Comparison of ENCODE assay signal across 8 mouse cellular contexts in the genomic region with DNA sequence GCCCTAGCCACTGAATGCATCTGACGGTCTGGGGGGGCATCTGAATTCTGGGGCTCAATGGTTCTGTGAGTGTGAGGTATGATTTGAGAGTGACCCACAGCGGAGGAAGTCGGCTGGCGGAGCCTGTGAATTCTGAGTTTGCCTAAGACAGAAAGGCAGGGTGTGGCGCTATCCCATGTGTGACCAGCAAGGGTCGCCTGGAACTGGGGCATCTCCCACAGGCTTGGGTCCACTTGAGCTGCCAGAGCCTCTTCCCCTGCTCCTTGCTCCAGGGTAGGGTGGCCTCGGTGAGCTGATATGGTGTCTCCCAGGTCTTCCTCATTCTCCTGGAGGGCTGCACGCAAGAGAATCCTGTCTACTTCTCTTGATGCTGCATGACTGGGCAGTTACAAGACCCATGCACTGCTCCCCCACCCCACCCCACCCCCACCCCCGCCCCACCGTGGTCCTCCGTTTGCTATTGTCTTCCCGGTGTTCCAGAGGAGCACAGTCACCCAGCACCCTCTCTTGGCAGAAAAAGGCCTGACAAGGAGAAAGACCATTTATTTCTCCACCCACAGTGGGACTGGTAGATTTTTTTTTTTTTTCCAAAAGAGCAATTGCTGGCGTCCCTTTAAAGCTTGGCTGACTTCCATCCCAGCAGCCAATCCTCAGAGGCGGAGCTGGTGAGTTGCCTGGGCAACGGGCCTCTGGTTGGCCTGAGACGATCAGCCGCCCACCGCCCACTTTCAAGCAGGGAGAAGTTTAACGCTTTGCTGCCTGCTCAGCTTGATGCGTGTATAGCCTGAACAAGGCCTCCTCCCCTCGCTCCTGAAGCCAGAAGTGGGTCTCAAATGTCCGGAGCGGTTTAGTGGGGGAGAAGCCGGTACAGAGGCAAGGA. TPM values are rescaled to one million over a fixed set of nuclear protein-coding genes. Genes with fewer than 3 reads are reported as not detected.
DNase-seq lines count a peak whose midpoint lies in the region; ATAC-seq and TF ChIP-seq lines count a peak whose summit lies in the region.

No protein-coding gene starts in this region.

- H3K4me3 ChIP-seq in embryonic facial prominence, embryonic 15.5 days (replicated peaks) = peak overlapping the region; percentile 36
- H3K4me3 ChIP-seq in heart, embryonic 13.5 days = peak overlapping the region; percentile 50
- H3K4me3 ChIP-seq in kidney, embryonic 15.5 days (replicated peaks) = peak overlapping the region; percentile 41
- H3K4me3 ChIP-seq in limb, embryonic 14.5 days (replicated peaks; ENCODE audit: low read length) = peak overlapping the region; percentile 32
- no peak overlapping the region for H3K4me3 ChIP-seq in midbrain, postnatal 0 days (ENCODE audit: low read depth, low read length)
- peak overlapping the region; percentile 33 for H3K4me3 ChIP-seq in stomach, embryonic 16.5 days (replicated peaks; ENCODE audit: low read length)

- H3K27me3 ChIP-seq in embryonic facial prominence, embryonic 15.5 days = peaks cover 22% of the 10 kb centered on the region
- H3K27me3 ChIP-seq in heart, embryonic 13.5 days (replicated peaks) = peaks cover 79% of the 10 kb centered on the region
- H3K27me3 ChIP-seq in kidney, embryonic 15.5 days = peaks cover 32% of the 10 kb centered on the region; the same call in 1 of the 2 replicates
- peaks cover 13% of the 10 kb centered on the region; the same call in 1 of the 2 replicates for H3K27me3 ChIP-seq in limb, embryonic 14.5 days (ENCODE audit: control insufficient read depth, insufficient read depth, low read length)
- no peaks in the 10 kb centered on the region for H3K27me3 ChIP-seq in midbrain, postnatal 0 days (ENCODE audit: insufficient read depth, low read length)
- peaks cover 12% of the 10 kb centered on the region; the same call in 1 of the 2 replicates for H3K27me3 ChIP-seq in stomach, embryonic 16.5 days (ENCODE audit: control insufficient read depth, insufficient read depth, low read length)

- H3K4me2 ChIP-seq in embryonic facial prominence, embryonic 15.5 days (replicated peaks) = peak overlapping the region; percentile 56
- H3K4me2 ChIP-seq in heart, embryonic 13.5 days = peak overlapping the region; percentile 74
- H3K4me2 ChIP-seq in kidney, embryonic 15.5 days = peak overlapping the region; percentile 72
- peak overlapping the region; percentile 65 for H3K4me2 ChIP-seq in limb, embryonic 14.5 days (replicated peaks; ENCODE audit: low read depth, low read length, severe bottlenecking)
- H3K4me2 ChIP-seq in midbrain, postnatal 0 days (ENCODE audit: low read depth, low read length, poor library complexity, severe bottlenecking) = peak overlapping the region; percentile 38; the same call in 1 of the 2 replicates
- H3K4me2 ChIP-seq in stomach, embryonic 16.5 days (ENCODE audit: low read depth, low read length) = peak overlapping the region; percentile 64

- peak; percentile 35 for DNase-seq in 3T3-L1 (ENCODE audit: low read depth, low spot score)
- peak; percentile 87 to 89 for DNase-seq in adrenal gland, postnatal 36 days
- DNase-seq in limb, embryonic 14.5 days (ENCODE audit: low spot score) = peak; percentile 98
- peak; percentile 99 for DNase-seq in midbrain, postnatal 0 days (ENCODE audit: low spot score)

- peaks cover 14% of the 10 kb centered on the region for H3K4me1 ChIP-seq in embryonic facial prominence, embryonic 15.5 days
- H3K4me1 ChIP-seq in heart, embryonic 13.5 days = peaks cover 12% of the 10 kb centered on the region; the same call in 1 of the 2 replicates
- peaks cover 40% of the 10 kb centered on the region for H3K4me1 ChIP-seq in kidney, embryonic 15.5 days
- peaks cover 6% of the 10 kb centered on the region for H3K4me1 ChIP-seq in limb, embryonic 14.5 days (ENCODE audit: control insufficient read depth, insufficient read depth, low read length)
- H3K4me1 ChIP-seq in midbrain, postnatal 0 days (ENCODE audit: insufficient read depth, low read length) = 0 out of 2 replicates have a peak, but pooled peaks cover 5% of the 10 kb centered on the region
- 0 out of 2 replicates have a peak, but pooled peaks cover 5% of the 10 kb centered on the region for H3K4me1 ChIP-seq in stomach, embryonic 16.5 days (ENCODE audit: control insufficient read depth, insufficient read depth, low read length)

- H3K9me3 ChIP-seq in embryonic facial prominence, embryonic 15.5 days (replicated peaks) = no peaks in the 10 kb centered on the region
- no peaks in the 10 kb centered on the region for H3K9me3 ChIP-seq in heart, embryonic 13.5 days
- H3K9me3 ChIP-seq in kidney, embryonic 15.5 days (replicated peaks) = no peaks in the 10 kb centered on the region
- 0 out of 2 replicates have a peak, but pooled peaks cover under 1% of the 10 kb centered on the region for H3K9me3 ChIP-seq in limb, embryonic 14.5 days (ENCODE audit: control insufficient read depth, low read length)
- no peaks in the 10 kb centered on the region for H3K9me3 ChIP-seq in midbrain, postnatal 0 days (ENCODE audit: low read length)
- H3K9me3 ChIP-seq in stomach, embryonic 16.5 days (replicated peaks; ENCODE audit: control insufficient read depth, low read length) = no peaks in the 10 kb centered on the region

- TF ChIP-seq CTCF in midbrain, postnatal 0 days (IDR thresholded peaks at IDR 0.05) = peak; percentile 66

- no peak for TF ChIP-seq POLR2A in limb, embryonic 14.5 days (IDR thresholded peaks at IDR 0.05; ENCODE audit: borderline replicate concordance, extremely low read depth, insufficient read depth, insufficient read length)

- ATAC-seq in embryonic facial prominence, embryonic 15.5 days (ENCODE audit: insufficient number of reproducible peaks, low FRiP score, low TSS enrichment, low read depth) = peak; percentile 89
- peak; percentile 57 for ATAC-seq in heart, embryonic 13.5 days (ENCODE audit: extremely low read depth, insufficient number of reproducible peaks, low FRiP score, low TSS enrichment)
- ATAC-seq in kidney, embryonic 15.5 days (replicated peaks; ENCODE audit: low FRiP score) = peak; percentile 79
- ATAC-seq in limb, embryonic 14.5 days (ENCODE audit: low FRiP score, low read depth) = peak; percentile 91
- peak; percentile 81 for ATAC-seq in midbrain, postnatal 0 days (ENCODE audit: low FRiP score)
- peak; percentile 86 for ATAC-seq in stomach, embryonic 16.5 days (ENCODE audit: insufficient read depth, low FRiP score)

- no peak overlapping the region for H3K27ac ChIP-seq in embryonic facial prominence, embryonic 15.5 days (replicated peaks)
- no peak overlapping the region for H3K27ac ChIP-seq in heart, embryonic 13.5 days (replicated peaks)
- H3K27ac ChIP-seq in kidney, embryonic 15.5 days = peak overlapping the region; percentile 77
- peak overlapping the region; percentile 43; the same call in 1 of the 2 replicates for H3K27ac ChIP-seq in limb, embryonic 14.5 days (replicated peaks; ENCODE audit: low read depth, low read length)
- peak overlapping the region; percentile 90 for H3K27ac ChIP-seq in midbrain, postnatal 0 days (ENCODE audit: low read depth, low read length)
- H3K27ac ChIP-seq in stomach, embryonic 16.5 days (ENCODE audit: low read length) = peak overlapping the region; percentile 10; the same call in 1 of the 2 replicates

- 4% methylated on average over 24 of the region's 24 CpGs for WGBS in embryonic facial prominence, embryonic 15.5 days
- 2% methylated on average over 24 of the region's 24 CpGs for WGBS in heart, embryonic 13.5 days
- under 1% methylated on average over 24 of the region's 24 CpGs for WGBS in kidney, embryonic 15.5 days
- WGBS in limb, embryonic 14.5 days = 4% methylated on average over 23 of the region's 24 CpGs
- 2% methylated on average over 24 of the region's 24 CpGs for WGBS in midbrain, postnatal 0 days
- WGBS in stomach, embryonic 16.5 days = 2% methylated on average over 24 of the region's 24 CpGs

- H3K36me3 ChIP-seq in embryonic facial prominence, embryonic 15.5 days = no peaks in the 10 kb centered on the region
- no peaks in the 10 kb centered on the region for H3K36me3 ChIP-seq in heart, embryonic 13.5 days
- no peaks in the 10 kb centered on the region for H3K36me3 ChIP-seq in kidney, embryonic 15.5 days
- H3K36me3 ChIP-seq in limb, embryonic 14.5 days (ENCODE audit: control insufficient read depth, insufficient read depth, low read length) = no peaks in the 10 kb centered on the region
- H3K36me3 ChIP-seq in midbrain, postnatal 0 days (ENCODE audit: insufficient read depth, low read length) = peaks cover 21% of the 10 kb centered on the region
- H3K36me3 ChIP-seq in stomach, embryonic 16.5 days (ENCODE audit: control insufficient read depth, insufficient read depth, low read length) = no peaks in the 10 kb centered on the region

- no peak overlapping the region for H3K9ac ChIP-seq in embryonic facial prominence, embryonic 15.5 days
- H3K9ac ChIP-seq in heart, embryonic 13.5 days = peak overlapping the region; percentile 71
- H3K9ac ChIP-seq in kidney, embryonic 15.5 days = 0 out of 2 replicates have a peak overlapping the region, but pooled peaks have one; percentile 8
- peak overlapping the region; percentile 50 for H3K9ac ChIP-seq in limb, embryonic 14.5 days (ENCODE audit: low read depth, low read length, severe bottlenecking)
- H3K9ac ChIP-seq in midbrain, postnatal 0 days (replicated peaks; ENCODE audit: low read length, poor library complexity, severe bottlenecking) = peak overlapping the region; percentile 39; the same call in 1 of the 2 replicates
- H3K9ac ChIP-seq in stomach, embryonic 16.5 days (ENCODE audit: low read length) = peak overlapping the region; percentile 60

RNA-seq across cellular contexts. Expression of a gene that starts 31.3 kb away (rescaled TPM):
- total RNA-seq in adrenal gland, postnatal 36 days (2021) = 10 to 100 TPM; 10.9 to 14.0 TPM
- 1.2 and 1.3 TPM in 2 replicates for polyA plus RNA-seq in embryonic facial prominence, embryonic 15.5 days (2015; fragmentation: Nextera tagmentation; extraction: Ambion mirVana)
- polyA plus RNA-seq in heart, embryonic 13.5 days (2015; fragmentation: Nextera tagmentation; extraction: Ambion mirVana) = 0.13 and 0.37 TPM in 2 replicates
- 0.58 and 0.89 TPM in 2 replicates for polyA plus RNA-seq in kidney, embryonic 15.5 days (2015; fragmentation: Nextera tagmentation; extraction: Ambion mirVana)
- polyA plus RNA-seq in limb, embryonic 14.5 days (2012; rRNA removed) = 0.19 and 0.32 TPM in 2 replicates
- 0.17 and 1.0 TPM in 2 replicates for polyA plus RNA-seq in limb, embryonic 14.5 days (2014; fragmentation: Nextera tagmentation; extraction: Ambion mirVana)
- 18.1 and 24.7 TPM in 2 replicates for total RNA-seq in midbrain, postnatal 0 days (2014; rRNA removed)
- 8.2 and 9.9 TPM in 2 replicates for polyA plus RNA-seq in midbrain, postnatal 0 days (2015; fragmentation: Nextera tagmentation; extraction: Ambion mirVana)
- 0.40 and 0.72 TPM in 2 replicates for polyA plus RNA-seq in stomach, embryonic 16.5 days (2015; fragmentation: Nextera tagmentation; extraction: Ambion mirVana)

RNA-seq across cellular contexts. Expression of a gene that starts 31.8 kb away (rescaled TPM):
- total RNA-seq in adrenal gland, postnatal 36 days (2021) = 10 to 100 TPM in 1 of 2 experiments, 1 to 10 TPM in 1; 7.6 to 12.0 TPM
- 6.2 and 7.7 TPM in 2 replicates for polyA plus RNA-seq in embryonic facial prominence, embryonic 15.5 days (2015; fragmentation: Nextera tagmentation; extraction: Ambion mirVana)
- 0.74 and 0.84 TPM in 2 replicates for polyA plus RNA-seq in heart, embryonic 13.5 days (2015; fragmentation: Nextera tagmentation; extraction: Ambion mirVana)
- 7.5 and 8.5 TPM in 2 replicates for polyA plus RNA-seq in kidney, embryonic 15.5 days (2015; fragmentation: Nextera tagmentation; extraction: Ambion mirVana)
- 11.1 and 14.7 TPM in 2 replicates for polyA plus RNA-seq in limb, embryonic 14.5 days (2012; rRNA removed)
- 3.9 and 5.5 TPM in 2 replicates for polyA plus RNA-seq in limb, embryonic 14.5 days (2014; fragmentation: Nextera tagmentation; extraction: Ambion mirVana)
- 240 and 242 TPM in 2 replicates for total RNA-seq in midbrain, postnatal 0 days (2014; rRNA removed)
- polyA plus RNA-seq in midbrain, postnatal 0 days (2015; fragmentation: Nextera tagmentation; extraction: Ambion mirVana) = 63.0 and 67.9 TPM in 2 replicates
- polyA plus RNA-seq in stomach, embryonic 16.5 days (2015; fragmentation: Nextera tagmentation; extraction: Ambion mirVana) = 2.3 and 3.6 TPM in 2 replicates

RNA-seq across cellular contexts. Expression of a gene that starts 45.9 kb away (rescaled TPM):
- 1 to 10 TPM in 1 of 2 experiments, not detected in 1; 2.0 TPM for total RNA-seq in adrenal gland, postnatal 36 days (2021)
- polyA plus RNA-seq in embryonic facial prominence, embryonic 15.5 days (2015; fragmentation: Nextera tagmentation; extraction: Ambion mirVana) = 0.92 and 2.5 TPM in 2 replicates
- polyA plus RNA-seq in heart, embryonic 13.5 days (2015; fragmentation: Nextera tagmentation; extraction: Ambion mirVana) = not detected in 2 replicates
- not detected in 2 replicates for polyA plus RNA-seq in kidney, embryonic 15.5 days (2015; fragmentation: Nextera tagmentation; extraction: Ambion mirVana)
- polyA plus RNA-seq in limb, embryonic 14.5 days (2012; rRNA removed) = not detected in 2 replicates
- polyA plus RNA-seq in limb, embryonic 14.5 days (2014; fragmentation: Nextera tagmentation; extraction: Ambion mirVana) = not detected in 2 replicates
- 0.38 and 0.60 TPM in 2 replicates for total RNA-seq in midbrain, postnatal 0 days (2014; rRNA removed)
- polyA plus RNA-seq in midbrain, postnatal 0 days (2015; fragmentation: Nextera tagmentation; extraction: Ambion mirVana) = 0.62 and 0.74 TPM in 2 replicates
- not detected in 2 replicates for polyA plus RNA-seq in stomach, embryonic 16.5 days (2015; fragmentation: Nextera tagmentation; extraction: Ambion mirVana)

Comparison
In these comparisons a context has a peak if more than half of its experiments do, and no peak if none do; other contexts are left out.
1. DNase-seq: peak in every context shown above with its lines; median percentile 99 in midbrain, postnatal 0 days; 98 in limb, embryonic 14.5 days; 88 in adrenal gland, postnatal 36 days; 35 in 3T3-L1.
2. H3K27ac ChIP-seq: peak in kidney, embryonic 15.5 days (single experiment), limb, embryonic 14.5 days (single experiment), midbrain, postnatal 0 days (single experiment) and stomach, embryonic 16.5 days (single experiment); none in embryonic facial prominence, embryonic 15.5 days (single experiment) and heart, embryonic 13.5 days (single experiment).
3. Peak in every context shown above with its lines, with median percentiles within 50 percentile points of each other: ATAC-seq and H3K4me2 ChIP-seq.